Mouse (Mus musculus) v-Abl transformed pro-B cells (cell line): ENCODE data around the gene Plekho2.

Source experiments
- in situ Hi-C, 2 experiments: fragments of 400-800 bp; cut with MboI; formaldehyde crosslinking; loops; one replicate each; pipeline ENCODE4 v1.15.1; 2025; ENCODE audit not compliant: unreplicated experiment in 2 of 2

Plekho2 gene

DNA sequence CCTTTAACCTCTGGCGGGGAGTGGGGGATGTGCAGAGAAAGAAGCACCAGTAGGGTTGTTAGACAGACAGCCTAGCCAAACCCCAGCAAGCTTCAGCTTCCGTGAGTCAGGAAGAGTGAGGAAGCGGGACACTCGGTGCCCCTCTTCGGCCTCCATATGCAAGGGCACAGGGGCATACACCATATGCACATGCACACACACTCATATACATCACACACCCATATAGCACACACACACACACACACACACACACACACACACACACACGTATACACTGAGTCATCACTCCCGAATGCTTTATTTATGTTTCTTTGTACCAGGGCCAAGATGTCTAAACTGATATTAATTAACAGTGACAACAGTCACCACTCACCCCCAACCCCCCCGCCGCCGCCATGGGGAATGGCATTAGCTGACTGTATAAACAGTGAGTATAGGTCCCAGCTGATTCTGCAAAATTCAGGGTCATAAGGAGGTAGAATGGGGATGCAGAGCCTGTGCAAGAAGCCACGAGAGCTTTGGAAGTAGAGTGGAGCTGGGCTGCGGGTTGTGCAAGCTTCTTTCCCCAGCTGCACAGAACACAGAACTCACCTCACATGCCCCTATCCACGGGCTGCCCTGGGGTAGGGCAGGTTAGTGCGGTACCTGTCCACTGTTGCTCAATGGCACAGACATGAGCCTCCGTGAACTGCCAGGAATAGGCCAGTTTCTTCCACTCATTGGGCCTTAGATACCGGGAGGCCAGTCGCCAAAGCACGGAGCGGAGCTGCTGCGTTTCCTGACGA, 76.9 kb downstream of the Plekho2 start:
- in situ Hi-C loops: loop anchor here (10.0 to 25.0 kb wide), 2 partner anchors 118 to 159 kb away; partner anchors contain the start of gene Oaz2 (in 1 of the 2)
